Mouse (Mus musculus) adrenal gland, postnatal 10 days (tissue): ENCODE measurements around the gene Rhbg. TPM values are rescaled to one million over a fixed set of nuclear protein-coding genes. Genes with fewer than 3 reads are reported as not detected.
"Not testable (repeated sequence)": the region's sequence is repeated elsewhere in the genome, so short reads cannot be mapped to it uniquely, and the experiment has no call there.

ENCODE experiments used
- DNase-seq: peaks from one replicate; pipeline ENCODE4 v3.0.0; 2021; ENCODE audit warnings: mixed read lengths
- long read RNA-seq, 2 experiments: library from polyadenylated mRNA; stranded (forward); transcript quantifications; one replicate each; pipeline ENCODE4 v2.0.0; 2021
- total RNA-seq, 2 experiments: library from RNA; stranded (reverse); gene quantifications; 2 replicates each; pipeline ENCODE4 v1.2.3; 2021

Gene Rhbg
- total RNA-seq, result 1 to 10 TPM; 1.9 to 2.1 TPM
- long read RNA-seq, experiment 1, partial matches to known transcripts, result 0 of 1 reads
- long read RNA-seq, experiment 1, other reads (novel, unspliced or antisense), result 0 of 1 reads
- long read RNA-seq, experiment 2, transcript Rhbg-201 (10 exons, 1,937 nt), result major isoform, 5 of 8 reads
- long read RNA-seq, experiment 2, partial matches to known transcripts, result 0 of 8 reads
- long read RNA-seq, experiment 2, other reads (novel, unspliced or antisense), result 3 of 8 reads

GRCm38 (mm10) chr3:88254268-88254926 lies at the start of gene Rhbg:
Rhbg (minus strand) TSS chr3:88254709.
- DNase-seq, result peak; percentile 72

- no peak for DNase-seq
Observed at GRCm38 (mm10) chr3:88299172-88299571, 44.7 kb upstream of the Rhbg start.

GRCm38 (mm10) chr3:88297321-88297851 lies 42.9 kb upstream of the Rhbg start:
- DNase-seq, result no peak

GRCm38 (mm10) chr3:88296561-88297318 lies 42.2 kb upstream of the Rhbg start, which contains the start of the genes Tsacc and Cct3:
Tsacc (minus strand) TSS chr3:88296999.
Cct3 (plus strand) TSS chr3:88297116.
- DNase-seq, result peak; percentile 96

- no peak for DNase-seq
Observed at GRCm38 (mm10) chr3:88296110-88296560, 41.6 kb upstream of the Rhbg start.

- not testable (repeated sequence) for DNase-seq
Observed at GRCm38 (mm10) chr3:88295272-88295671, 40.8 kb upstream of the Rhbg start.

GRCm38 (mm10) chr3:88291970-88292369 lies 37.5 kb upstream of the Rhbg start:
- DNase-seq, result peak; percentile 52

GRCm38 (mm10) chr3:88288133-88288713 lies 33.7 kb upstream of the Rhbg start:
- DNase-seq, result not testable (repeated sequence)

- DNase-seq, result no peak
Observed at GRCm38 (mm10) chr3:88287110-88287509, 32.6 kb upstream of the Rhbg start, which contains the start of gene Gm38392. Gm38392 (minus strand) TSS chr3:88287210.

GRCm38 (mm10) chr3:88285565-88285895 lies 31.0 kb upstream of the Rhbg start:
- not testable (repeated sequence) for DNase-seq

- DNase-seq, result not testable (repeated sequence)
Observed at GRCm38 (mm10) chr3:88284815-88285564, 30.5 kb upstream of the Rhbg start.

- not testable (repeated sequence) for DNase-seq
Observed at GRCm38 (mm10) chr3:88281141-88281916, 26.8 kb upstream of the Rhbg start.

- DNase-seq, result no peak
Observed at GRCm38 (mm10) chr3:88280035-88280434, 25.5 kb upstream of the Rhbg start.

- peak; percentile 64 for DNase-seq
Observed at GRCm38 (mm10) chr3:88276529-88277143, 22.1 kb upstream of the Rhbg start.

GRCm38 (mm10) chr3:88276121-88276520 lies 21.6 kb upstream of the Rhbg start:
- DNase-seq, result no peak

GRCm38 (mm10) chr3:88274002-88274401 lies 19.5 kb upstream of the Rhbg start:
- no peak for DNase-seq

GRCm38 (mm10) chr3:88271859-88272258 lies 17.4 kb upstream of the Rhbg start:
- no peak for DNase-seq

- not testable (repeated sequence) for DNase-seq
Observed at GRCm38 (mm10) chr3:88271298-88271697, 16.8 kb upstream of the Rhbg start.

GRCm38 (mm10) chr3:88268991-88269390 lies 14.5 kb upstream of the Rhbg start:
- DNase-seq, result peak; percentile 26

GRCm38 (mm10) chr3:88268014-88268413 lies 13.5 kb upstream of the Rhbg start:
- DNase-seq, result not testable (repeated sequence)
